Mouse (Mus musculus) layer of hippocampus, adult 6 months (tissue): ENCODE results near the gene Phldb3. TPM values are rescaled to one million over a fixed set of nuclear protein-coding genes. Genes with fewer than 3 reads are reported as not detected.

ENCODE experiments used
- long read RNA-seq, 2 experiments: library from polyadenylated mRNA; unstranded; transcript quantifications; one replicate each; pipeline ENCODE4 v2.0.0; 2019 to 2020
- polyA plus RNA-seq: library from polyadenylated mRNA; unstranded; fragments of <200 nt; fragmentation: Nextera tagmentation; gene quantifications from 2 replicates; pipeline ENCODE4 v1.2.3, GENCODE M21; 2021

Phldb3 gene
- not detected in 2 replicates for polyA plus RNA-seq
- long read RNA-seq, experiment 1: 0 reads
- long read RNA-seq, experiment 2: 0 reads

GRCm38 (mm10) chr7:24610144-24610878, at the start of gene Phldb3:
Phldb3 (plus strand) TSS chr7:24610763.

DNA sequence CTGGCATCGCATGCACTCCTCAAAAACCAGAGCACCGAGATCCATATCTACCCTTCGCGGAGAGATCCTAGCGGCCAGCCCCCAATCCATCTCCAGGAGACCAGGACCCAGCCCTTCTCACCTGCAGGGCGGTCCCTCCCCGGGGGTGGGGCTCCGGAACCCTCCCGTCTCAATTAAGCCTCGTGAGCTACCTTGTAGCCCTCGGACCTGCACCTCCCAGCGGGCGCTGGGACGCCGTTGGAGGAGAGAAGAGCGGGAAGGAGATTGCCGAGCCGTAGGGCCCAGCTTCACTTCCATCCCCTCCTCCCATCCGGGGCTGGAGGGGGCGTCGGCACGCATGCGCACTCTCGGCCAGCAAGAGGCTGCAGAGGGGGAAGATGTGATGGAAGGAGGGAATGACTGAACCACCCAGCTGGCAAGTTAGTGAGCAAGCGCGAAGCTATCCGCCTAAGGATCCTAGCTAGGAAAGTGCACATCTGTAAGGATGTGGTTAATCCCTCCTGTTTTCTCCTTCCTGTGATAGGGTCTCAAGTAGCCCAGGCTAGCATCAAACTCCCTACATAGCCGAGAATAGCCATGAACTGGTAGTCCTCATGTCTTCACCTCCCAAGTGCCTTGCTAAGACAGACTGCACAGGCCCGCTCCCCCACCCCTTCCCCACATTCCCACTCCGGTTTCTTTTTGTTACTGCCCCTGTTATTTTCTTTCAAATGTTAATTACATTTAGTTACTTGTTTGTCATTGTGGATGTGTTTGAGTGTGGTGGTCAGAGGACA, 23.0 kb upstream of the Phldb3 start, which contains the start of the genes Ethe1 and Zfp575:
Gene Ethe1, plus strand, starts transcription at position 214 of the 776 bp plus-strand sequence.
Gene Zfp575, minus strand, starts transcription at position 312 of the 776 bp plus-strand sequence.

DNA sequence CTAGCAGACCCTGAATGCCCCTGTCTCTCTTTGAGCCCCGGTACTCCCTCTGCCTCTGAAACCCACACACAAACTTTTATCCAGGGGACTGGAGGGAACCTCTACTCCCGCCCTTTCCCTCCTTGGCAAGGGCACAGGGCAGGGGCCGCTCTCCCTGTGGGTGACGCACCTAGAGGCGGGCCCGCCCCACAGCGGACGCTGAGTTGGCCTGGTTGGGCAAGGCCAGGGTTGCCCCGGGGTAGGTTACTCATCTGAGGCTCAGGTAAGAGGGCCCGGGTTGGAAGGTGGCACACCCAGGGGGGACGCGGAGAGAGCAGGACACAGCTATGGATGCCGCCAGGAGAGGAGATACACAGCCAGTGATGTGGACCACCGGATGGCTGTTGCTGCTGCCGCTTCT, 25.7 kb downstream of the Phldb3 start, which contains the start of gene Lypd3:
Gene Lypd3, plus strand, starts transcription at position 287 of the 400 bp plus-strand sequence.

GRCm38 (mm10) chr7:24676575-24676974, 66.0 kb downstream of the Phldb3 start, which contains the start of gene Tex101:
Tex101 (minus strand) TSS chr7:24676675.

Other genes with a start within 250 kb of the Phldb3 start
- 0.72 and 1.2 TPM in 2 replicates for gene Kcnn4, start 240.5 kb upstream of the Phldb3 start, polyA plus RNA-seq
- gene Smg9, start 211.1 kb upstream of the Phldb3 start, polyA plus RNA-seq: 11.0 and 11.7 TPM in 2 replicates
- not detected in 2 replicates for gene Irgc1, start 158.5 kb upstream of the Phldb3 start, polyA plus RNA-seq
- 0.78 and 0.88 TPM in 2 replicates for gene Plaur, start 148.3 kb upstream of the Phldb3 start, polyA plus RNA-seq
- gene Cadm4, start 128.7 kb upstream of the Phldb3 start, polyA plus RNA-seq: 4.5 and 5.0 TPM in 2 replicates
- gene Zfp428, start 103.8 kb upstream of the Phldb3 start, polyA plus RNA-seq: 91.6 and 96.3 TPM in 2 replicates
- not detected in 2 replicates for gene AC161166.1, start 98.3 kb upstream of the Phldb3 start, polyA plus RNA-seq
- gene Irgq, start 80.1 kb upstream of the Phldb3 start, polyA plus RNA-seq: 9.7 and 10.2 TPM in 2 replicates
- not detected in 2 replicates for gene Pinlyp, start 64.6 kb upstream of the Phldb3 start, polyA plus RNA-seq
- 27.8 and 31.3 TPM in 2 replicates for gene Xrcc1, start 64.5 kb upstream of the Phldb3 start, polyA plus RNA-seq
- 30.0 and 33.3 TPM in 2 replicates for gene Ethe1, start 23.2 kb upstream of the Phldb3 start, polyA plus RNA-seq
- gene Zfp575, start 23.1 kb upstream of the Phldb3 start, polyA plus RNA-seq: 7.2 and 10.3 TPM in 2 replicates
- not detected in 2 replicates for gene Lypd3, start 25.8 kb downstream of the Phldb3 start, polyA plus RNA-seq
- gene Tex101, start 65.9 kb downstream of the Phldb3 start, polyA plus RNA-seq: not detected in 2 replicates
- gene BC049730, start 98.5 kb downstream of the Phldb3 start, polyA plus RNA-seq: not detected in 2 replicates
- gene Gm4763, start 116.1 kb downstream of the Phldb3 start, polyA plus RNA-seq: not detected in 2 replicates
- 0.05 and 0.11 TPM in 2 replicates for gene Cd177, start 149.5 kb downstream of the Phldb3 start, polyA plus RNA-seq
- 0.18 TPM in 1 of 2 replicates, not detected in the other for gene Ceacam10, start 166.4 kb downstream of the Phldb3 start, polyA plus RNA-seq